Mouse (Mus musculus): ENCODE measurements at regions not wholly inside any gene's neighbourhood (a gene's known extent, or its start where the extent isn't known, plus 50 kb on each side); places are given as distances from the start of the nearest gene placed in this dataset.
A peak's percentile ranks its signal among the peaks of the same experiment; 100 is the strongest.

DNA sequence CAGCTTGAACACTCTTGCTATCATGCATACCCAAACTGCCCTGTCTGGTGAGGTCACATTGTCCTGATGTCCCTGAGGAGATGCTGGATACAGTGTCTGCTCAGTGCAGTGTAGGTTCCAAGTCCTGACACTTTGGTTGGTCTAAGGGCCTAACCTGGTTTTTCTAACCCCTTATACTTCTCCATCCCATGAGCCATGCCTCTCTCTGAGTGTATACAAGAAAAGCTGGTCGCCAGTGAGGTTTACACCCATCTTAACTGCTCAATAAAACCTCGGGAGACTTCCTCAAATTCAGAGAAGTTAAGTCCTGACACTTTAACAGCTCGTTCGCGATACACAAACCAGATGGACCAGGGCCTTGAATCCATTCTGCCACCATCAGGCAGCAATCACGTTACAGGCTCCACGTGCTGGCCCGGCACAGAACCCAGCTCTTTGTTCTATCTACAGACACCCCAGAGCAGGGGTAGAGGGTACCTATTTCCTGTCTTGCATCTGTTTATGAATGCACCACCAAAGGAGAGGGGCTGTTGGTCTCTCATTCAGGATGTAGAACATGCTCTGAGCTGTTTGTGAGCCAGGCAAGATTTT, 320.0 kb upstream of the Tbx3 start:
- DNase-seq (ENCODE audit: low spot score), result peak; percentile 41

DNA sequence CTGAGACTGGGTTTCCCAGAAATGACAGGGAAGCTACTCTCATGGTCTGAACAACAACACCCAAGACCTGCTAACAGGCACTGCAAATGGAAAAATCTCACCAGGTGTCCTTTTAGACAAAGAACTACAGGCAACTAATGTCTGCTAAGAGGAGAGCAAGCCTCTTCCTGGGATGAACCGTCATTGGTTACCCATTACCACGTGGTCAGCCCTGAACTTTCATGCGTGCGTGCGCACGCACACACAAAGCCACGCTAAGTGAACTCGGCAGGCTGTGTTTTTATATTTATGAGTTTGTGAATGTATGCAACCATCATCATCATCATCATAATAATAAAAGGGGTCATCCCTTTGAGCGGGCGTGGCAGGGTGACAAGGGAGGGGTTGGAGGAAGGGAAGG, 315.0 kb upstream of the Tbx3 start:
- no peak for DNase-seq (ENCODE audit: low spot score)

DNA sequence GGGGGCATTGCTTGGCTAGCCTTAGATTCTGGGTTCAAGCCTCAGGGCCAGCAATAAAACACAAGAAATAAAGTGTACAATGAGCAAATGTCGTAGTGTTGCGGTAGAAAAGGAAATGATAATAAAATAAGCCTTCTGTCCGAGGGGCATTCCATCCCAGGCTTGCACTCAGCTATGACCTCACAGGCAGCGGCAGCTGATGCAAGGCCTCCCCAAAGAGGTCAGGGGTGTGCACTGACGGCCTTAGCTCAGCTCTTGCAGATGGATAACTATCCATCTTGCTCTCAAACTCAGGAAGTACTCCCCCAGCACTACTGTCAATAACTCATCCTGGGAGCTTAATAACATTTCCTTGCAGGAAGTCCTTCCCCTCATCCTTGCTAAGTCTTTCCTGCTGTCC, 314.4 kb upstream of the Tbx3 start:
- no peak for DNase-seq (ENCODE audit: low spot score)

DNA sequence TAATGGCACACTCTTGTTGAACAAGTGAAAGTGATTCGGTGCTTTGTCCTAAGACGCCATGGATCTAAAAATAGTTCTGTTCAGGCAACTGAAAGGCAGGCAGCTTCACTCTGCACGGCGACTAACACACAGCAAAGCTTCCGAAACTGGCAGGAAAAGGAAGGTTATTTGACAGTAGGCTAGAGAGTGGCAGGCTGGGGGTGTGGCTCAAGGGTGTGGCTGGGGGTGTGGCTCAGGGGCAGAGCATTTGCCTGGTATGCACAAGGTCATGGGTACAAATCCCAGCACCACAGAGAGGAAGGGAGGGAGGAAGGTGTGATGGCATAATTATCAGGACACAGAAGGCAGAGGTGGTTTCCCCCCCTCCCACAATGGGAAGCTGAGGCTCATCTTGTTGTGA, 310.8 kb upstream of the Tbx3 start:
- DNase-seq (ENCODE audit: low spot score), result peak; percentile 69

DNA sequence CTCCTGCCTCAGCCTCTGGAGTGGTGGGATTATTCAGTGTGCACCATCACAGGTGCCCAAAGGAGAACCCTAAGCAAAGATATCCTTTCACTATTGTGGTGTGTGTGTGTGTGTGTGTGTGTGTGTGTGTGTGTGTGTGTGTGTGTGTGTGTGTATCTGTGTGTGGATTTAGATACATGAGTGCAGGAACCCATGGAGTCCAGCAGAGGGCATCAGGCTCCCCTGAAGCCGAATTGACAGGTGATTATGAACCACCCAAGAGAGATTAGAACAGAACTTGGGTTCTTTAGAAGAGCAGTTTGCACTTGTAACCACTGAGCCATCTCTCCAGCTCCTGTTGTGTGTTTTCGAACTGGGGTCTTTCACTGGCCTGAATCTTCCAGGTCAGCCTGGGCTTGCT, 310.1 kb upstream of the Tbx3 start:
- no peak for DNase-seq (ENCODE audit: low spot score)

DNA sequence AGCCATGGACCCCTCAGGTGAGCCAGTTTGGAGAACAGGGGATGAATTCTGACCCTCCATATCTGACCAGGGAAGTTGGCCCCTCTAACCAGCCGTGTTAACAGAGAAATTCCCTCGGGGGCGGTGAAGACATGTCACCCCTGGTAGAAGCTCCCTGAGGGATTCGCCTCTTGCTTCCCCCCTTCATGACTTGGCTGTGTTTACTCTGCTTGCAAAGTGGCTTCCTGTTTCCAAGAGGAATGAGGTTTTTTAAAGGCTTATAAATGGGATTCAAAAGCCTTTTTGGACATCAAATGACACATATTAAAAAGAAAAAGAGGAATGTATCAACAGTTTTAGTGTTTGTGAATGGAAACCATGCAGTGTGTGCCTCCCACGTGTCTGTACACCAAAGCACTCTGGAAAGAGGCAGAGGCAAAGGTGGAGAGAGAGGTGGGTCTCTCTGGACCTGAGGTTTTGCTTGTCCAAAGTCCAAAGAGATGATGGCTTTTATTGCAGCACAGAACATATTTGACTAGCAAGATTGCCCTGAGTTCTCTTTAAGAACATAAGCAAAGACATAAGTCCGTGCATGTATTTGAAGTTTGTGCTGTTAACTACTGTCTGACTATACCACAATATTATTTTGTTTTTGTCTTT, 308.9 kb upstream of the Tbx3 start:
- DNase-seq (ENCODE audit: low spot score), result no peak

DNA sequence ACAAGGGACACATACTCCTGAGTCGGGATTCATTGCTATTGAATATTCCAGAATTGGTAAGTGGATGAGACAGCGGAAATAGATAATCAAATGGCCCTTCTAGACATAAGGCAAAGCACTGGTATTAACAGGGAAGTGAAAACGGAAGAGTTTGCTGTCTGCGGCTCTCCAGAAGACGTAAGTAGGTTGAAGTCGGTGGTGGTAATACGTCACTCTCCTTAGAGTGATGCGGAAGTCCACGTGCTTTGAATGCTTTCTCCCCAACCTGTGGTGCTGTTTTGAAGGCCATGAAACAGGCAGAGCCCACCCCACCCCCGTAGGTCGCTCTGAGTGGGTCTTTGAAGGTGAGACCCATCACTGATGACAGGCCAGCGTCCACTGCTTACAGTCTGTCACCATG, 308.0 kb upstream of the Tbx3 start:
- DNase-seq (ENCODE audit: low spot score), result peak; percentile 38

DNA sequence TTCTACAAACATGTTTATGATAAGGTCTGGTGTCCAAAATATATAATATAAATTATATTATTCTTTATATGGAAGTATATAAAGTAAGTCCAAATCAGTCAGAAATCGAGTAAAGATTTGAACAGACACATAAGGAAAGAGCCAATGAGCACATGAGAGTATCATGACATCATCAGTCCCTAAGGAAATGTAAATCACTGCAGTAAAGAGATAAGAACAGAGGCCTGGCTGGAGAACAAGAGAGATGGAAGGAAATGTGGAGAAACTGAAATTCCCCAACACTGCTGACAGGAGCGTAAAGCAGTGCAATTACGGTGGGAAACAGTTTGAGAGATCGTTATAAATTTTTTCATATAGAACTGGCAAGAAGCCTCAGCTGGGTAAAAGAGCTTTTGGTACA, 306.2 kb upstream of the Tbx3 start:
- DNase-seq (ENCODE audit: low spot score), result no peak

DNA sequence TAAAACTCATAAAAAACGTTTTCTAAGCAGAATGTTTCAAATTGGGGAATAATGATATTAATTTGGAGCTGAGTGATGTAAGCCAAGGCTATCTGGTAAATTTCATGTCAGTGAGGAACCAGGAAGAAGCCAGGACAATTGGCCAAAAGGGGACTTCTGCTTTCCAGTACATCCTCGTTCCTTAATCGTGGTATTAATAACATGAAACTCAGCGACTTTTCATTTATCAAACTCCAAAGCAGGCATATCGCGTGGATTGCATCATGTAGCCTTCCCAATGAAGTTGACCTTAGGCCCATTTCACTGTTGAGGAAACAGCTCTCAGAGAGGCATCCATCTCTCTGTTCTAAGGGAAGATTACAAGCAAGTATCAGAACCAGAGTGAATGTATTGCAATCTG, 305.3 kb upstream of the Tbx3 start:
- no peak for DNase-seq (ENCODE audit: low spot score)

DNA sequence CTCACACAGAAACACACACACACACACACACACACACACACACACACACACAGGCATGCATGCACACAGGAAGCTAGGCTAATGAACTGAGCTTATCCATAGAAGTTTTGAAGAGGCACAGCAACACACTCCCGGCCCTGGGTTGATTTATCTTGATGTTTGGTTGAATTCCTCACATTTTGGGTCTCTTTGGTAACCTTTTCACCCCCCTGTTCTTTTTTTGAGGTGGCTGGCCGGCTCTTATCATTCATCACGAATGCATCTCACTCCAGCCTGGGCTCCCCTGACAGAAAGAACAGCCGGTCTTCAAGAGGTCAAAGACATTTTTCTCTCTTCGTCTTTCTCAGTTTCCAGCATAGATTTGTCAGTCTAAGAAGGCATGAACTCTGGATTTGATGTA, 304.2 kb upstream of the Tbx3 start:
- no peak for DNase-seq (ENCODE audit: low spot score)

DNA sequence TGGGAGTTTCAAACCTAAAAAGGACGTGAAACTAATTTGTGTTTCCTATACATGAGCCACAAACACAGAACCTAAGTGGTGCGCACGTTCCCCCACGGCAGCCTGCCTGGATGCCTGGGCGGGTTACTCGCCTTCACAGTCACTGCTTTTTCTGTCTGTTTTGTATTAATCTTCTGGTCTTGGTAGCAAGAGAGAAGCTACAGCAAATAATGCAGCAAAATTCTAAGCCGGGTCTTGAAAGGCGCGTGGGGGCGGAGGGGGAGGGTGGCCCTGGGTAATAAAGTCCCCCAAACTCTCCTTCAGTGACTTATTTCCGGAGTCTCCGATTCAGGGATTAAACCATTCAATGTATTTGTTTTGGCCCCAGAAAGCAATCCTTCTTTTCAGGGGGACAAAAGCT, 300.0 kb upstream of the Tbx3 start:
- DNase-seq (ENCODE audit: low spot score), result no peak

DNA sequence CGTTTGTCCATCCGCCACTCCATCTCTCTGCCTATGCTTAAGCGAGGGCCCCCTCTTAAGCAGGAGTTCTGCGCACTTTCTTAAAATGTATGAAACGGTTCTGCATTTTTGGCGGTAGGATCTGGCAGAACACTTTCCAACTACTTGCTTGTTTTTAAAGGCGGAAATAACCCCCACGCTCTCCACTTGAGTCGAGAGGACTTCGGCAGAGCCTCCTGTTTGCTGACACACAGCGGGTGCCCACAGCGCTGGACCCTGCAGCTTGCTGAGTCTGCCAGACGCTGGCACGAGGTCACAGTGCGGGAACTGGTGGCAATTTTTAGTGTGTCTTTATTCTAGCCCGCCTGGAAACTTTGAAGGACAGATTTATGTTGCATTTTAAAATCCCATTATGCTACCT, 299.5 kb upstream of the Tbx3 start:
- no peak for DNase-seq (ENCODE audit: low spot score)

DNA sequence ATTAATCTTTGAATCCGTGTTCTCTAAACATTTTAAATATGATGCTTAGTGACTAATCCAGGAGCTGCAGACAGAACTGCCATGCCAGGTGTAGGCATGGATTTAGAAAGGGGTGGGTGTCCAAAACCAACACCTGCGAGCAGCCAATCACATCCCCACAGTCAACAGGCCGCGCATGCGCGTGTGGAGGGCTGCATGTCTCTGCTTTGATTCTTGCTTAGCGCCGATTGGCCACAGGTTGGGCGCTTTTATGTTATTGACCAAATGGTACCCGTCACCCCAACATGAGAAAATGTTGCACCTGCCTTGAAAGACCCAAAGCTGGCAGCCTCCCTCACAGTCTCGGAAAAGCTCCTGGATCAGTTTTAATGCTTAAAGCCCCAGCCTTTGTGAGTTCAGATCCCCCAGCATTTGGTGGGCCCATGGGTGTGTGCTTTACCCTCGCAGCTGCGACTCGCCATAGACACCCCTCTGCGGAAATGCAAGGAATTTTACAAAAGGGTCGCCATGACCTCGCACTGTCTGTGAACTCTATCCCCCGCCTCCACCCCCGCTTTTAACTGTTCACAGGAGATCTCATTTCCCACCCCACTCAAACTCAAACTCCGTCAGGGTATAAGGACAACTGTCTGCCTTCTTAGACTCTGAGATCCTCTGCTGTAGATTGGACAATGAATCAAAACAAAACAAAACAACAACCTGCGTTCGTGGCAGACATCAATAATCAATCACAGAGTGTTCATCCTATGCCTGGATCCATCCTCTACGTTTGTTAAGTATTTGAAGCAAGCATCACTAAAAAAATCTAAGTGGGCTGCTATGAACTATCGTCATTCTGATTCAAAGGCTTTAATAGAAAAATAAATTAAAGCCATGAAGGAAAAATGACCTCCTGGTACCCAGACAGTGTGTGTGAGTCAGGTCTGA, 296.4 kb upstream of the Tbx3 start:
- no peak for DNase-seq (ENCODE audit: low spot score)

DNA sequence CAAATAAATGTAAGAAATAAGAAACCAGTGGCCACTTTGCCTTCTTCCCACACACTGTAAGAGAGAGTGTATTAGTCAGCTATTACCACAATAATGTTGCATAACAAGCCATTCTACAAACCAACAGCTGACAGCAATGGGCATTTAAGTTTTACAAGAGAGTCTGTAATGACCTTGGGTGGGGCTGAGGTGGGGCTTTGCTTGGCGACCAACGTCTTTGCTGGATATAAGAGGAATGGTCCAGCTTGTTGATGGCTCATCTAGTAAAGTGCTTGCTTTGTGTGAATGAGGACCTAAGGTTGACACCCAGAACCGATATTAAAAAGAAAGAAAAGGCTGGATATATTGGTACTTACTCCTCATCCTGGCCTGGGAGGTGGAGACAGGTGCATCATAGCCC, 295.6 kb upstream of the Tbx3 start:
- DNase-seq (ENCODE audit: low spot score), result no peak

DNA sequence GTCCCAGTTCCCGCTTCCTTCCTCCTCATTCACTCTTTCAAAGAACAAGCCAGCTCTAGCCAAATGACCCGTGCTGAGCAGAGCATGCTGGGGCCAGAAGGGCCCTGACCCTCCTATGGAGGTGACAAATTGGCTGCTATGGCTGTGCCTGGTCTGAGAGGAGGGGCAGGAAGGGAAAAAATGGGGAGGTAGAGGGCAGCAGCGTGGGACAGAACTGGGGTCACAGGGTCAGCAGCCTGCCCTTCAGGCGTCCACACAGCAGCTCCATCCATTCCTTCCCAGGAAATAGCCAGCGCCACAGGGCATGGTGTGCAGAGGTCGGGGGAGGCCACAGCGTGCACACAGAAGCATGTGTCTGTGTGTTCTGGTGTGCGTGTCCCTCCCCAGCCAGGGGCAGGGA, 292.2 kb upstream of the Tbx3 start:
- DNase-seq (ENCODE audit: low spot score), result no peak

DNA sequence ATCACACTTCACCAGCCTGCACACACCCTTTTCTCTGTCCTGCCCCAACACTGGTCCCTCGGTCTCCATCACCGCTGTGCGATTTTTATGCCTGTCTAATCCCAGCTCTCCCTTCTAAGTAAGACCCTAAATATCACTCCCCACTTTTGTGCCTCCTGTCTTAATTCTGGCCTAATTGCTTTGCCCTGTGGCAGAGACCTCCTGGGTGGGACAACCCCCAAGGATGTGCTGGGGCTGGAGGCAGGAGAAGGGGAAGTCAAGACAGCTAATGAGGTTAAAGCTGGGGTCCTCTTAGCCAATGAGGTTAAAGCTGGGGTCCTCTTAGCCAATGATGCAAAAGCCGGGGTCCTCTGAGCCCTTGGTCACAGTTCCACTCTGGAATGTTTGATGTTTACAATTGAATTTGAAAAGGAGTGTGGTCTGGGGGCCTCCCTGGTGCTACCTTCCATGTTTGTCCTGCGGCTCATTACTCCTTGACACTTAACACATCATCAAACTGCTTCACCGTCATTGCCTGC, 290.5 kb upstream of the Tbx3 start:
- no peak for DNase-seq (ENCODE audit: low spot score)

DNA sequence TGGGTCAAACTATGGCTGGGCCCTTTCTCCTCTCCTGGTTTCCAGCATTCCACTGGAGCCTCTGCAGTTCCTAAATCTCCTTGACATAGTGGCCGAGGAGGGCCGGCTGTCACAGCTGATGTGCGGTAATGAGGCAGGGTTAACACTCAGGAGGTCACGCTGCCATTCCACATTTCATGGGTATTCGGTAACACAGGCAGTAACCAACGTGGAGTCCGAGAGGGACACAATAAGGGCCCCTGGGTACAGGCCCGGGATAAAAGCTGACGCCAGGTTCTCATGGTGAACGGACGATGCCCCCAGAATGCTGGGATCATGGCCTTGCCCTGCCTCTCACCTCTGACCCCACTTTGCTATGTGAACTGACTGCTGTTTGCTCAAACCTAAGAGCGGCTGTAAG, 289.0 kb upstream of the Tbx3 start:
- no peak for DNase-seq (ENCODE audit: low spot score)

DNA sequence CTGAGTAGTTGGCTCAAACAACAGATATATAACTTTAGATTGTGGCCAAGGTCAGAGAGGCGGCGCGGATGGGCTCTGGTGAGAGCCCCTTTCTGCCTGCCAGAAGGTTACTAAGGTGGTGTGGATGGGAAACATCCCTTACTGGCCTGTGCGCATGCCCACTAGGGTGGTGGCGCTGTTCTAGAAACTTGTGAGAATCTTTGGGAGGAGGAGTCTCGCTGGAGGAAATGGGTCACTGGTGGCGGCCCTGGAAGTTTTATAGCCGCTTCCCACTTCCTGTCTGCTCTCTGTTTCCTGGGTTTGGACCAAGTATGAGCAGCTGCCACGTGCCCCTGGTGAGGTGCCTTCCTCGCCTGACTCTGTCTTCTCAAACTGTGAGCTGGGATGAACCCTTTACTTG, 285.0 kb upstream of the Tbx3 start:
- no peak for DNase-seq (ENCODE audit: low spot score)

DNA sequence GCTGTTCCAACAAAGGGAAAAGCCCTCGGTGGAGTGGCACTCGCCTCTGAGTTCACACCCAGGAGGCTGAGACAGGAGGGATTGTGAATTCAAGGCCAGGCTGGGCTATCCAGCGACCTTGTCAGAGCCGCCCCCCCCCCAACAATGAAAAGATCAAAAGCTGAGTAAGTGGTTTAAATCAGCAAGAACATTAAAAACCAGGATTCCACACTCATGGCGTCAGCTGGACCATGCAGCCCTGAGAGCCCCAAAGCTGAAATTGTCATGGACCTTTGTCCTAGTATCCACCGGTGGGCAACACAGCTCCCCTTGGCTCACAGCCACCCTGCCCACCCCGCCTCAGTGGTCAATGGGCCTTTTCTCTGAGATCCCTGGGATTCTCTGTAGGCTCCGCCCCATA, 283.6 kb upstream of the Tbx3 start:
- DNase-seq (ENCODE audit: low spot score), result no peak

DNA sequence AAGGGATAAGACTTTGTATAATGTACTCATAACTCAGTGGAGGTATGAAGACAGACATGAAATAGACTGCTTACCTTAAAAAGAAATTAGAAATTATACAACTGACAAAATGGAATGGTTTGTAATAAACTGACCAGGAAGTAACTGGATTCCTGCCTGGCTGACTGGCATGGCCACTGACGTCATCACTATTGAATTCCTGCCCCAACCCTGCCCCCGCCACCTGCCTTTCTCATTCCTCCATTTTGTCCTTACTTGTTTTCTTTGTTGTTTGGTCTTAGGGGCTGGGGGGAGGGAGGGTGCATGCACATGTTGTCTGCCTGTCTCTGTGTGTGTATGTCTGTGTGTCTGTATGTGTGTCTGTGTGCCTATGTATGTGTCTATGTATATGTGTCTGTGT, 283.2 kb upstream of the Tbx3 start:
- DNase-seq (ENCODE audit: low spot score), result no peak

DNA sequence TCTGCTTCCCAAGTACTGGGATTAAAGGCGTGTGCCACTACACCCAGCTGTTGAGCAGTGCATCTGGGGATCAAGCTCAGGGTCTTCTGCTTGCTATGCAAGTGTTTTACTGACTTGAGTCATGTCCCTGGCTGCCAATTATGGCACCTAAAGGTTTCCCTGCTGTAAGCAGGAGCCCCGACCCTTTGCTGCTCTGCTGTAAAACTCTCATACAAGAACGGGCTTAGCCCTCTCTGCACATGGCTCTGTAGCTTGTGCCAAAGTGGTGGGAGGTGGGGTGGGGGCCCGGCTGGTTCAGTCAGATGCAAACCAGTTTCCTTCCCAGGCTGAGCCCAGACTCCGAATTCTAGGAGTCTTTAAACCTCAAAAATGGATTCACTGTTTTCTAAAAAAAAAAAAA, 281.6 kb upstream of the Tbx3 start:
- no peak for DNase-seq (ENCODE audit: low spot score)

DNA sequence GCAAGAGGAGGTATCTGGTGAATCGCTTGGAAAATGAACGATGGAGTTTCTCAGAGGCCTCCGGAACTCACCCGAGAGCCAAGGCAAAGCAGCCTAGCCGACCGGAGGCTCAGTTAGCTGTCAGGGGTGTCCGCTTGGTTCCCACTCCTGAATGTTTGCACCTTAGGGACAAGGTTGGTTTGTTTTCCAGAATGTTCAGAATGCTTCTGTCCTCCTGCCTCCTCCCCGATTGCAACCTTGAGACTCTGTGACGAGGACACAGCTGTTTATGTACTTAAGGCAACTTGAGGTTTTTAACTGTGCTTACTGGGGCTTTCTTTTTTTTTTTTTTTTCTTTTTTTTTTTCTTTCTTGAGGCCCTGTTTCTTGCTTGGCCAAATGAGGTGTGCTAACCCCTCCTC, 281.1 kb upstream of the Tbx3 start:
- DNase-seq (ENCODE audit: low spot score), result no peak

DNA sequence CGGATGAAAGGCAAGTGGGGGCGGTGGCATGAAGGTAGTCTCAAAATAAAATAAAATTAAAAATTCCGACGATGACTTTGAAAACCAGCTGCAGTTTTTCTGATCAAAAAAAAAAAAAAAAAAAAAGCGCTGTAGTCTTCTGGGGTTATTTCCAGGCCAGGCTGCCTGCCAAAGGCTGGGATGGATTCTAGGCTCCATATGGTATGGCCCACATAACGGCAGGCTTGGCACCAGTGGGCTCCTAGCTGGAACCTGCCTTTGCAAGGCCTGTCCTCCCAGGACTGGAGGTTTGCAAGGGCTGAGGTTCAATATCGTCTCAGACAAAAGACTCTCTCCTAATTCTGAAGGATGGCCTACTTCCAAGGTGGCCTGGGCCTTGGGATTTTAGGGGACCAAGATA, 280.6 kb upstream of the Tbx3 start:
- DNase-seq (ENCODE audit: low spot score), result no peak
